Mouse (Mus musculus) heart, adult 11 months (tissue): ENCODE results near the gene Trip11.

Source experiments
- DNase-seq: peaks from one replicate; pipeline ENCODE4 v3.0.0; 2022

The Trip11 gene

DNA sequence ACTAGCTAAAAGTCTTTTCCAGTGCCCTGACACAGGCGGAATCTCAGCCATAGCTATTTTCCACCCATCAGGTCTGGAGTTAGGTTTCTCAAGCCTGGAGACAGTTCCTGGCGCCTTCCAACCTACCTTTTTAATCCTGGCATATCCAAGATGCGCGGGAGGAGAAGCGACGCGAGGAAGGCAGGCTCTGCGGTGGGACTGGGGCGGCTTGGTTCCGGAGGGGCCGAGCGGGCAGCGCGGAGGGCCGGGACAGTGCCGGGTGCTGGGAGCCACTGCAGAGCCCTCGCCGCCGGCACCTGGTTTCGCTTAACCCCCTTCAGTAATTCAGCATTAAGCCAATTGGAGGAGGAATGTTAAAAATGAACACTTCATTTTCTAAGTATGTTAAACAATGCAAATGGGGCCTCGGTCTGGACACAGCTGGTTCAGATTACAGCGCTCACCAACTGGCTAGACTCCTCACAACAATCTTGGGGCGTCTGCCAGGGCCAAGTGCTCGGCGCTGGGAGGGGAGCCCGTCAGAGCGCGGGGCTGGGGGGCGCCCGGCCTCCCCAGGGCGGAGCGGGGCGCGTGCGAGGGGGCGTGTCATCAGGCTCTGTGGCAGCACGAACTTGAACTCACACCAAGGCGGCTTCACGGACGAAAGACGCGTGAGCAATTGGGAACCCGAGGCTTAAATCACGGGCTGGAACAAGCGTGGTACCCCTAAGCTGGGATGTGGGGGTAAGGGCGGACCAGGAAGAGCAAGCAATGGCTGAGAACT, 94.3 kb downstream of the Trip11 start, which contains the start of gene Fbln5:
Fbln5 (minus strand) TSS at position 448 of the 763 bp plus-strand sequence.
- peak; percentile 97 for DNase-seq

DNA sequence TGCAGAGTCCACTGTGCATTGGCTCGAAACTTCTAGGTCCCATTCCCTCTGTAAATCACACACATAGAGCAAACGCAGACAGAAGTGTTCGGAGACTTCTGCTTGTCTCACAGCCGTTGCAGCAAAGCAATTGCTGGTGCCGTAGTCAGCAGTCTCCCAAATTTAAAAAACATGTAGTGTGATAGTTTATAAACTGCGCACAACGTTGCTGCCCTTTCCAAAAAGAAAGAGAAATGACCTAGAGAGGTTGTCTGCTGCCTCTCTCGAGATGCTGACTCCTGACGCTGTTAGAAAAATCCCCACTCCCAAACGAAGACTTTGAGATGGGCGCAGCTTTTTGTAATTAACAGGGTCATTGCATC, 94.8 kb downstream of the Trip11 start:
- no peak for DNase-seq

DNA sequence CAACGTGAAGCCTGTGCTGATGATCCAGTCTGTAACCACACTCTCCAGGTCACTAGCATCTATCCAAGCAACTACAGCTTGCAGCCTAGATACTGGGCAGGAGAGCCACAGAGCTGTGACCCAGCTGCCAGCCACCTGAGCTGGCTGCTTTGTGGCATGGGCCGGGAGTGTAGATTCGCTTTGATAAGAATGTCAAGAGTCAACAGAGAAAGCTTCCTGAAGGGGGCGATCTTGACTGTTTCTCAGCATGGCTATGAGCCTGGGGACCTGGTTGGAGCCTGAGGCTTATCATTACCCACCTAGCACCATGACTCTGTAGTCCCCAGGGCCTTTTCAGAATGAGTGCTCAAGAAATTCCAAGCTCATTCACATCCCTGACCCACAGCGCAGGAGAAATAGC, 96.3 kb downstream of the Trip11 start:
- DNase-seq = no peak

DNA sequence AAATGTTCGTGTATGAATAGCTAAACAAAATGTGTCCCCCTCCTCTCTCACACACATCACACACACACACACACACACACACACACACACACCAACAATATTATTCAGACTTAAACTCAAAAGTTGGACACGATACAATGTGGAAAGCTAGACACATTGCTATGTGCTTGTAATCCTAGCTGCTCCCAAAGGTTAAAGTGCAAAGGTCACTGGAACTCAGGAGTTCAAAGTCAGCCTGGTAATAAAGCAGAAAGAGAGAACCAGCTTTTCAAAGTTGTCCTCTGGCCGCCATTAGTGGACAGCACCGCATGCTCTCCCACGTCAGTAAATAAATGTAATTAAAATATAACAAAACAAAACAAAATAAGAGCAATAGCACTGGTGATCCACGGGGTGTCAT, 97.3 kb downstream of the Trip11 start:
- DNase-seq = peak; percentile 74

GRCm38 (mm10) chr12:101814423-101814822, 98.6 kb downstream of the Trip11 start:
- no peak for DNase-seq

DNA sequence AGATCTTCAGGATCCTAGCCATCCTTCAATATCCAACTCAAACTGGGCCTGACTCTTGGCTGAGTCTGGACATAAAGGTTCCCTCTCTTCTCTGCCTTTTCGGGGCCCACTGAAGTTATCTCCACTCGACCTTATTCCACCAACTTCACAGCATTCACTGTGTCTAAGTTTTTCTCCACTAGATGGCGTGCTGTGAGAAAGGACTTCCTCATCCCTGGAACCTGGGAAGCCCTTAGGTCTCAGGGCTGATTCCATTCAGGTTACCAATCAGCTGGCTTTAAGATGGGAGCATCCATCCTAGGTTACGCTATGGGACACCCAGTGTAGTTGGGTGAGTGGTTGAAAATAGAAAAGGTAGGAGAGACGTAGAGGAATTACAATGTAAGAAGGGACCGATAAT, 101.9 kb downstream of the Trip11 start:
- peak; percentile 86 for DNase-seq

- DNase-seq = peak; percentile 85
Observed at GRCm38 (mm10) chr12:101810515-101810914, 102.6 kb downstream of the Trip11 start.

GRCm38 (mm10) chr12:101807400-101807799, 105.7 kb downstream of the Trip11 start:
- DNase-seq = peak; percentile 97

GRCm38 (mm10) chr12:101802445-101802844, 110.6 kb downstream of the Trip11 start:
- no peak for DNase-seq

GRCm38 (mm10) chr12:101801744-101802143, 111.3 kb downstream of the Trip11 start:
- no peak for DNase-seq

- DNase-seq = peak; percentile 81
Observed at GRCm38 (mm10) chr12:101801051-101801450, 112.0 kb downstream of the Trip11 start.

- peak; percentile 70 for DNase-seq
Observed at GRCm38 (mm10) chr12:101798189-101798922, 114.7 kb downstream of the Trip11 start.

- peak; percentile 95 for DNase-seq
Observed at GRCm38 (mm10) chr12:101794458-101794857, 118.6 kb downstream of the Trip11 start.

- DNase-seq = peak; percentile 87
Observed at GRCm38 (mm10) chr12:101793221-101793621, 119.8 kb downstream of the Trip11 start.

DNA sequence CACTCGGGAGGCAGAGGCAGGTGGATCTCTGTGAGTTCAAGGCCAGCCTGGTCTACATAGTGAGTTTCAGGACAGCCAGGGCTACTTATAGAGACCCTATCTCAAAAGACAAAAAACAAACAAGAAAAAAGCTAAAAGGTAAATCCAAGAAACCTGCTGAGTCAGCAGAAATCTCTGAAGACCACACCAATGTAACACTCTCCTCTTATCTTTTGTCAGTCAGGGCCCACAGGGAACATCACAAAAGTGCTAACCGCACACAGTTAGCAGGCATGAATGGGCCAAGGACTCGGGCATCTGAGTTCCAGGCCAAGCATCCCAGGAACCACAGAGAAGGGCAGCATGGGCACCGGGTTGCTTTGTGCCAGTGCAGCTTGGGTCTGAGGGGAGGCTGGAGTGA, 120.4 kb downstream of the Trip11 start:
- peak; percentile 77 for DNase-seq

- DNase-seq = no peak
Observed at GRCm38 (mm10) chr12:101789767-101790166, 123.3 kb downstream of the Trip11 start.

- no peak for DNase-seq
Observed at GRCm38 (mm10) chr12:101789250-101789649, 123.8 kb downstream of the Trip11 start.
